Mouse (Mus musculus) layer of hippocampus, adult 9-11 months (tissue): Measurements from ENCODE around the gene Kctd6.
"Not testable (repeated sequence)": the region's sequence is repeated elsewhere in the genome, so short reads cannot be mapped to it uniquely, and the experiment has no call there.

Experiments
- DNase-seq: peaks from one replicate; pipeline ENCODE4 v3.0.0; 2022

Gene Kctd6

GRCm38 (mm10) chr14:8255076-8255729 lies 41.3 kb downstream of the Kctd6 start:
- peak; percentile 68 for DNase-seq

DNA sequence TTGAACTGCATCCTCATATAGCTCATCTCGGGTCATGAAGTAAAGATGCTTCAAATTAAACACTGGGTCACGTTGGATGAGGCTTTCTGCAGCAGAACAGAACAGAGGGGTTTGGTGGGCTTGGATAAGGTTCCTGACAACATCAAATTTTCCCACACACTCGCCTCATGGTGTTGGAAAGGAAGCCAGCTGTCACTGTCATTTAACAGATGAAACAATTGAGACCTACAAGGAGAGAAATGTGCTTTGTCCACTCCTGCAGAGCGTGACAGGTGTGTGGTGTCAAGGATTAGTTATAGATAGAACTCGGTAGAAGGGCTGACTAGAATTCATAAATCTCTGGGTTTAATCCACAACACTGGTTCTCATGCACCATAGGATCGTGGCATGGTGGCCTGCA lies 42.1 kb downstream of the Kctd6 start:
- DNase-seq: no peak

- no peak for DNase-seq
These were observed 42.9 kb downstream of the Kctd6 start for GRCm38 (mm10) chr14:8256881-8257280.

- no peak for DNase-seq
These were observed 43.8 kb downstream of the Kctd6 start for GRCm38 (mm10) chr14:8257521-8258334.

DNA sequence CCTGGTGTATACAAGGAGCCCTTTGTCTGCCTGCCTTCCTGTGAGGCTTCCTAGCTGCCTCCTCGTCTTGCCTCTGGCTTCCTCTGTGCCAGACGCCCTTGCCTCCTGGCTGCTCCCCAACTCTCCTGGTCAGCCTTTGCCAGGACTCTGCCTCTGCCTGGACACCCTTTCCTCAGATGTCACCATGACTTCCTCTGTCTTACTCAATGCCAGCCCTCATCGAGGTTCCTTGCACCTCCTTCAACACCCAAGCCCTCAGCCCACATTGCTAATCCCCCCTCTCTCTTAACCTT lies 44.3 kb downstream of the Kctd6 start:
- DNase-seq: no peak

DNA sequence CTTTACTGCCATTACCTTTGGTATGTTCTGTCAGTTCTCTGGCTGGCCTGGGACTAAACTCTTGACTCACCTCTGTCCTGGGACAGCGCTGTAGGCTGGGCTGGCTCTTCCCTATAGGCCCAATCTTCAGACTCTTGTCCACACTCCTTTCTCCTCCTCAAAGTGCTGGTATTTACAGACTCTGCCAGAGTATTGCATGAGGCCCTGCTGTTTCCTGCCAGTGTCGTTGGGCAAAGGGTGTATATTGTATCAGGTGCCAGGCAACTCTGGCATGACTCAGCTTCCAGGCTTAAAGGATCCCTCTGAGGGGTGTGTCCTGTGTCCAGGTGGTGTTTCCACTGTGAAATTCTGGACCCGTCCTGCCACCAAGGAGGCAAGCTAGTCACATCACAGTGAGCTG lies 44.8 kb downstream of the Kctd6 start:
- DNase-seq: no peak

DNA sequence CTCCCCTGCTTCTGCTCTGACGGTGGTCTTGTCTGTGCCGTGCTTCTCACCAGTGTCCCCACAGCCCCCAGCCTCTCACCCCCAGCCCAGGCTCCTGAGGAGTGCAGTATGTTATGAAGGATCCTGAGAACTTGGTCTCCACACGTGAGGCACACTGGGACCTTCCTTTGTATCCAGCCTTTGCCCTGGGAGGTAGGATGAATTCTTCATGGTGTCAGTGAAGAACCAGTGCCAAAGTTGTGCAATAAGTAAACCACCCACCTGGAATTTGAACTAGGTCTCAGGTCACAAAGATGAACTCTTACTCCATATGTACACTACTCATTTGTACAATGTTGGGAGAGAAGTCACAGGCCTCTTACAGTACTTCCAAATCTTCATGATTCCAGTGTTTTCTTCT lies 45.2 kb downstream of the Kctd6 start, which contains the start of gene Acox2:
TSS of gene Acox2 (minus strand) at position 188 of the 400 bp plus-strand sequence.
- no peak for DNase-seq

- no peak for DNase-seq
These were observed 46.3 kb downstream of the Kctd6 start for GRCm38 (mm10) chr14:8260214-8260613.

DNA sequence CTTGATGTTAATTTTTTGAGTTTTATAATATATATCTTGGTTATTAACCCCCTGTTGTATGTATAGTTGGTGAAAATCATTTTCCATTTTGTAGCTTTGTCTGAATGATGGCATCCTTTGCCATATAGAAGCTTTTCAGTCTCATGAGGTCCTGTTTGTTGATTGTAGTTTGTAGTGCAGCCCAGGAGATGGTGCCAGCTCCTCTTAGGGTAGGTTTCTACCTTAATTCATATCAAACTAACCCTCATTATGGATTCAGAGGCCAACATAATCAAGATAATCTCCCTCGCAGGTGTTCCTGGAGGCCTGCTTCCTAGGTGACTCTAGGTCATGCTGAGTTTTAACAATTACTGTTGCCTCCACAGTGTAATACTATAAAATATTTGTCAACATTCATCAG lies 48.3 kb downstream of the Kctd6 start:
- DNase-seq: no peak

DNA sequence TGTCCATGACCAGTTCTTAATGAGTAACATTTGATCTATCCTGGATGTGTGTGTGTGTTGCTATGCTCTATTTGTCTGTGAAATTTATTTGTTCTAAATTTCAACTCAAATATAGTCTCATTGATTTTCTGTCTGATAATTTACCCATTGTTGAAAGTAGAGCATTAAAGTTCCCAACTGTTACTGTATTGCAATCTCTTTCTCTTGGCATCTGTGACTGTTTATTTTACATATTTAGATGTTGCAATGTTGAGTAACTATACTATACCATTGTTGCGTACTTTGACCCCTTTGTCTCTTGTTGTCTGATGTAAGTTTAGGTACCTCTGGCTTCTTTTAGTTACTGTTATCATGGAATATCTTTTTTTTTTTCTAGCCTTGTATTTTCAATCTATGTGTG lies 50.4 kb downstream of the Kctd6 start:
- DNase-seq: no peak

DNA sequence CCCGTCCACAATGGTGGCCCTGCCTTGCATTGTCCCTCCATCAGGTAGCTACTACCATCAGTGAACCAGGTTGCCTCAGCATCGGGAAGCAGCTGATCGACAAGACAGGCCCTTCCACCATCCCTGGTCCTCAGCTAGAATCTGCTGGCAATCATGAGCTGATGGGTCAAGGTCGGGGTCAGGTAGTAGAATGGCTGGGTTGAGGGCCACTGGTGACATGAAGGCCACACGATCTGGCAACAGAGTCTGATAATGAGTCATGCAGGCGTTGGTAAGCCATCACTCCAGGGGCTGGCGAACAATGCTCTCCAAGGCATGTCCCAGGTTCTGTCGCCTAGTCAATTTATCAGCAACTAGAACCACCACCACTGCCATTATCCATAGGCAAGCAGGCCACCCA lies 57.3 kb downstream of the Kctd6 start:
- not testable (repeated sequence) for DNase-seq
